In genomic region chr2:52758627-52759026, GRCm38 (mm10) we compare ENCODE assay signal across 8 mouse cellular contexts. TPM values are rescaled to one million over a fixed set of nuclear protein-coding genes. Genes with fewer than 3 reads are reported as not detected.
A peak's percentile ranks its signal among the peaks of the same experiment; 100 is the strongest.
DNase-seq lines count a peak whose midpoint lies in the region; ATAC-seq and TF ChIP-seq lines count a peak whose summit lies in the region.

No protein-coding gene starts in this region.

- no peak overlapping the region for H3K9ac ChIP-seq in neural tube, embryonic 15.5 days (replicated peaks)

- peak; percentile 42; the same call in 1 of the 2 replicates for TF ChIP-seq CTCF in cerebellum, adult 2 months (IDR thresholded peaks at IDR 0.05; ENCODE audit: borderline replicate concordance, insufficient read depth, low read depth, low read length)

- WGBS in cerebellum, adult 2 months, result 18% methylated on average over 10 of the region's 10 CpGs
- WGBS in neural tube, embryonic 15.5 days, result 33% methylated on average over 10 of the region's 10 CpGs

- no peak overlapping the region for H3K27ac ChIP-seq in cerebellum, adult 2 months (ENCODE audit: insufficient read depth, low read length)
- H3K27ac ChIP-seq in neural tube, embryonic 15.5 days (replicated peaks), result no peak overlapping the region

- H3K4me3 ChIP-seq in cerebellum, adult 2 months (replicated peaks; ENCODE audit: insufficient read depth, low read depth, low read length), result no peak overlapping the region
- no peak overlapping the region for H3K4me3 ChIP-seq in neural tube, embryonic 15.5 days (replicated peaks)

- no peaks in the 10 kb centered on the region for H3K4me1 ChIP-seq in cerebellum, adult 2 months (ENCODE audit: control insufficient read depth, insufficient read depth, low read length)
- 0 out of 2 replicates have a peak, but pooled peaks cover 2% of the 10 kb centered on the region for H3K4me1 ChIP-seq in neural tube, embryonic 15.5 days

- peak in 1 of 2 experiments; percentile 36 for DNase-seq in cerebellum, adult 2 months
- DNase-seq in cerebellum, adult 9-10 months, result no peak
- DNase-seq in neural tube, embryonic 10.5 days (ENCODE audit: extremely low spot score, low spot score), result peak; percentile 42
- peak; percentile 40 to 58 for DNase-seq in cerebellum, postnatal 4 days (ENCODE audit: low spot score in 2 of 2)
- DNase-seq in induced T-regulatory cell, adult 2 months (ENCODE audit: low read depth), result peak; percentile 71
- DNase-seq in lung, postnatal 14 days, result peak; percentile 61
- peak; percentile 8 to 26 for DNase-seq in spleen, postnatal 36 days (ENCODE audit: low spot score in 2 of 2)

- H3K9me3 ChIP-seq in neural tube, embryonic 15.5 days (replicated peaks), result no peaks in the 10 kb centered on the region

- H3K36me3 ChIP-seq in neural tube, embryonic 15.5 days, result no peaks in the 10 kb centered on the region

- ATAC-seq in neural tube, embryonic 15.5 days (ENCODE audit: low FRiP score), result no peak

- no peak overlapping the region for H3K4me2 ChIP-seq in neural tube, embryonic 15.5 days

- no peak for TF ChIP-seq POLR2A in cerebellum, adult 2 months (IDR thresholded peaks at IDR 0.05; ENCODE audit: borderline replicate concordance, insufficient read depth, low read length)

- no peaks in the 10 kb centered on the region for H3K27me3 ChIP-seq in cerebellum, adult 2 months (ENCODE audit: control insufficient read depth, insufficient read depth, low read length)
- H3K27me3 ChIP-seq in neural tube, embryonic 15.5 days (replicated peaks), result no peaks in the 10 kb centered on the region

RNA-seq across cellular contexts. Expression of gene Stam2, which starts 16.5 kb away (rescaled TPM):
- 11.2 and 13.2 TPM in 2 replicates for polyA plus RNA-seq in cerebellum, adult 2 months (2012; rRNA removed)
- 32.1 and 34.5 TPM in 2 replicates for polyA plus RNA-seq in neural tube, embryonic 15.5 days (2015; fragmentation: Nextera tagmentation; extraction: Ambion mirVana)
